Mouse (Mus musculus) left cerebral cortex, adult 8-10 months (tissue): ENCODE results near the gene Angptl2. TPM values are rescaled to one million over a fixed set of nuclear protein-coding genes. Genes with fewer than 3 reads are reported as not detected.
"Not testable (repeated sequence)": the region's sequence is repeated elsewhere in the genome, so short reads cannot be mapped to it uniquely, and the experiment has no call there.

Experiments
- DNase-seq, 2 experiments: peaks; one replicate each; pipeline ENCODE4 v3.0.0; 2022; ENCODE audit warnings: low spot score in 2 of 2
- total RNA-seq, 4 experiments: library from RNA; stranded (reverse); gene quantifications; 2 replicates each; pipeline ENCODE4 v1.2.4; 2022

Gene Angptl2
- total RNA-seq, 4 experiments from 2014 or later, result 4.0 to 4.7 (median 4.3) TPM

GRCm38 (mm10) chr2:33200368-33201068, 15.4 kb upstream of the Angptl2 start:
- no peak for DNase-seq

GRCm38 (mm10) chr2:33203284-33203683, 12.6 kb upstream of the Angptl2 start:
- DNase-seq, result no peak

- DNase-seq, result no peak
These were observed 10.9 kb upstream of the Angptl2 start for GRCm38 (mm10) chr2:33204980-33205379.

- peak in 1 of 2 experiments; percentile 65 for DNase-seq
These were observed 9.8 kb upstream of the Angptl2 start for GRCm38 (mm10) chr2:33205939-33206525.

- DNase-seq, result no peak
These were observed 8.8 kb upstream of the Angptl2 start for GRCm38 (mm10) chr2:33207069-33207468.

GRCm38 (mm10) chr2:33208134-33208533, 7.7 kb upstream of the Angptl2 start:
- no peak for DNase-seq

- DNase-seq, result no peak
These were observed 5.0 kb upstream of the Angptl2 start for GRCm38 (mm10) chr2:33210841-33211240.

GRCm38 (mm10) chr2:33211263-33211662, 4.6 kb upstream of the Angptl2 start:
- not testable (repeated sequence) for DNase-seq

GRCm38 (mm10) chr2:33215177-33215699, 631 bp upstream of the Angptl2 start:
- DNase-seq, result no peak

GRCm38 (mm10) chr2:33216645-33217424, 966 bp downstream of the Angptl2 start:
- DNase-seq, result no peak

GRCm38 (mm10) chr2:33217425-33217794, 1.5 kb downstream of the Angptl2 start:
- no peak for DNase-seq

- no peak for DNase-seq
These were observed 3.2 kb downstream of the Angptl2 start for GRCm38 (mm10) chr2:33218903-33219625.

- no peak for DNase-seq
These were observed 3.8 kb downstream of the Angptl2 start for GRCm38 (mm10) chr2:33219637-33220036.

- DNase-seq, result no peak
These were observed 4.4 kb downstream of the Angptl2 start for GRCm38 (mm10) chr2:33220246-33220645.

- no peak for DNase-seq
These were observed 4.9 kb downstream of the Angptl2 start for GRCm38 (mm10) chr2:33220674-33221338.

- DNase-seq, result peak in 1 of 2 experiments; percentile 61
These were observed 5.6 kb downstream of the Angptl2 start for GRCm38 (mm10) chr2:33221339-33221900.

GRCm38 (mm10) chr2:33222480-33222879, 6.6 kb downstream of the Angptl2 start:
- DNase-seq, result no peak

- DNase-seq, result no peak
These were observed 7.9 kb downstream of the Angptl2 start for GRCm38 (mm10) chr2:33223656-33224358.

GRCm38 (mm10) chr2:33225921-33226320, 10.1 kb downstream of the Angptl2 start:
- no peak for DNase-seq

- no peak for DNase-seq
These were observed 12.2 kb downstream of the Angptl2 start for GRCm38 (mm10) chr2:33228077-33228476.
